Mouse (Mus musculus): Measurements from ENCODE around the gene Ap1g2. TPM values are rescaled to one million over a fixed set of nuclear protein-coding genes. Genes with fewer than 3 reads are reported as not detected.

Ap1g2 gene
- 8.2 and 11.6 TPM in 2 replicates for total RNA-seq (2014; rRNA removed)
- polyA plus RNA-seq (2015; fragmentation: Nextera tagmentation; extraction: Ambion mirVana) = 6.6 and 8.9 TPM in 2 replicates

GRCm38 (mm10) chr14:55105836-55106809, at the start of gene Ap1g2:
Gene Ap1g2, minus strand, starts transcription at chr14:55106593.
- no peaks in the 10 kb centered on the region for H3K27me3 ChIP-seq (ENCODE audit: insufficient read depth, low read length)
- DNase-seq (ENCODE audit: low spot score) = peak; percentile 89
- peak within 1 kb of the TSS; percentile 66 for H3K9ac ChIP-seq (replicated peaks; ENCODE audit: low read length, poor library complexity, severe bottlenecking)
- H3K4me1 ChIP-seq (ENCODE audit: insufficient read depth, low read length) = peaks cover 24% of the 10 kb centered on the region
- H3K4me3 ChIP-seq (ENCODE audit: low read depth, low read length) = peak within 1 kb of the TSS; percentile 39
- H3K36me3 ChIP-seq (ENCODE audit: insufficient read depth, low read length) = no peaks in the 10 kb centered on the region
- H3K9me3 ChIP-seq (ENCODE audit: low read length) = no peaks in the 10 kb centered on the region
- H3K4me2 ChIP-seq (ENCODE audit: low read depth, low read length, poor library complexity, severe bottlenecking) = peak within 1 kb of the TSS; percentile 90
- ATAC-seq (ENCODE audit: low FRiP score) = peak; percentile 32; the same call in 1 of the 2 replicates
- peak; percentile 59 for TF ChIP-seq CTCF (IDR thresholded peaks at IDR 0.05)
- WGBS = under 1% methylated on average over 39 of the region's 39 CpGs
- peak within 1 kb of the TSS; percentile 77 for H3K27ac ChIP-seq (ENCODE audit: low read depth, low read length)

GRCm38 (mm10) chr14:55152951-55153481, 46.6 kb upstream of the Ap1g2 start:
- no peaks in the 10 kb centered on the region for H3K27me3 ChIP-seq (ENCODE audit: insufficient read depth, low read length)
- no peak for TF ChIP-seq CTCF (IDR thresholded peaks at IDR 0.05)
- no peaks in the 10 kb centered on the region for H3K9me3 ChIP-seq (ENCODE audit: low read length)
- H3K4me1 ChIP-seq (ENCODE audit: insufficient read depth, low read length) = peaks cover 14% of the 10 kb centered on the region
- no peak for DNase-seq (ENCODE audit: low spot score)
- no peak for ATAC-seq (ENCODE audit: low FRiP score)
- no peaks in the 10 kb centered on the region for H3K36me3 ChIP-seq (ENCODE audit: insufficient read depth, low read length)
- WGBS = 94% methylated on average over 16 of the region's 16 CpGs
- H3K9ac ChIP-seq (replicated peaks; ENCODE audit: low read length, poor library complexity, severe bottlenecking) = no peak overlapping the region
- H3K4me2 ChIP-seq (ENCODE audit: low read depth, low read length, poor library complexity, severe bottlenecking) = no peak overlapping the region
- H3K4me3 ChIP-seq (ENCODE audit: low read depth, low read length) = no peak overlapping the region
- H3K27ac ChIP-seq (ENCODE audit: low read depth, low read length) = no peak overlapping the region

- Histone ChIP-seq H3K4me3 (ENCODE audit: low read depth, low read length) (no peak overlapping the region), H3K36me3 (ENCODE audit: insufficient read depth, low read length) (no peaks in the 10 kb centered on the region), H3K4me1 (ENCODE audit: insufficient read depth, low read length) (peaks cover 14% of the 10 kb centered on the region), H3K4me2 (ENCODE audit: low read depth, low read length, poor library complexity, severe bottlenecking) (no peak overlapping the region), H3K9me3 (ENCODE audit: low read length) (no peaks in the 10 kb centered on the region), H3K9ac (replicated peaks; ENCODE audit: low read length, poor library complexity, severe bottlenecking) (no peak overlapping the region), H3K27ac (ENCODE audit: low read depth, low read length) (no peak overlapping the region), H3K27me3 (ENCODE audit: insufficient read depth, low read length) (no peaks in the 10 kb centered on the region)
- DNase-seq (ENCODE audit: low spot score) (no peak), ATAC-seq (ENCODE audit: low FRiP score) (no peak)
- WGBS = 89% methylated on average over 4 of the region's 4 CpGs
- TF ChIP-seq CTCF (IDR thresholded peaks at IDR 0.05) = no peak
Measured at GRCm38 (mm10) chr14:55152174-55152573, 45.8 kb upstream of the Ap1g2 start.

- no peaks in the 10 kb centered on the region for H3K36me3 ChIP-seq (ENCODE audit: insufficient read depth, low read length)
- no peak overlapping the region for H3K27ac ChIP-seq (ENCODE audit: low read depth, low read length)
- H3K9ac ChIP-seq (replicated peaks; ENCODE audit: low read length, poor library complexity, severe bottlenecking) = no peak overlapping the region
- no peak overlapping the region for H3K4me3 ChIP-seq (ENCODE audit: low read depth, low read length)
- DNase-seq (ENCODE audit: low spot score) (no peak), ATAC-seq (ENCODE audit: low FRiP score) (no peak)
- H3K4me1 ChIP-seq (ENCODE audit: insufficient read depth, low read length) = peaks cover 14% of the 10 kb centered on the region
- WGBS = 89% methylated on average over 5 of the region's 5 CpGs
- no peaks in the 10 kb centered on the region for H3K27me3 ChIP-seq (ENCODE audit: insufficient read depth, low read length)
- H3K9me3 ChIP-seq (ENCODE audit: low read length) = no peaks in the 10 kb centered on the region
- H3K4me2 ChIP-seq (ENCODE audit: low read depth, low read length, poor library complexity, severe bottlenecking) = no peak overlapping the region
- no peak for TF ChIP-seq CTCF (IDR thresholded peaks at IDR 0.05)
Measured at GRCm38 (mm10) chr14:55150985-55151384, 44.6 kb upstream of the Ap1g2 start.

GRCm38 (mm10) chr14:55149041-55149440, 42.6 kb upstream of the Ap1g2 start:
- H3K27me3 ChIP-seq (ENCODE audit: insufficient read depth, low read length) = no peaks in the 10 kb centered on the region
- 0 out of 2 replicates have a peak overlapping the region, but pooled peaks have one; percentile 18 for H3K4me2 ChIP-seq (ENCODE audit: low read depth, low read length, poor library complexity, severe bottlenecking)
- ATAC-seq (ENCODE audit: low FRiP score) (peak; percentile 85), DNase-seq (ENCODE audit: low spot score) (peak; percentile 60)
- H3K36me3 ChIP-seq (ENCODE audit: insufficient read depth, low read length) = no peaks in the 10 kb centered on the region
- WGBS = 35% methylated on average over 5 of the region's 5 CpGs
- H3K4me1 ChIP-seq (ENCODE audit: insufficient read depth, low read length) = peaks cover 14% of the 10 kb centered on the region
- no peaks in the 10 kb centered on the region for H3K9me3 ChIP-seq (ENCODE audit: low read length)
- H3K9ac ChIP-seq (replicated peaks; ENCODE audit: low read length, poor library complexity, severe bottlenecking) = no peak overlapping the region
- H3K27ac ChIP-seq (ENCODE audit: low read depth, low read length) = peak overlapping the region; percentile 80
- H3K4me3 ChIP-seq (ENCODE audit: low read depth, low read length) = no peak overlapping the region
- no peak for TF ChIP-seq CTCF (IDR thresholded peaks at IDR 0.05)
